Mouse (Mus musculus) heart, adult 18-20 months (tissue): Measurements from ENCODE around the gene Dync1i2. TPM values are rescaled to one million over a fixed set of nuclear protein-coding genes. Genes with fewer than 3 reads are reported as not detected.

Experiments
- DNase-seq, 2 experiments: peaks; one replicate each; pipeline ENCODE4 v3.0.0; 2021 to 2022; ENCODE audit warnings: mixed read lengths in 1 of 2
- total RNA-seq, 2 experiments: library from RNA; stranded (reverse); gene quantifications; 2 replicates each; pipeline ENCODE4 v1.2.3; 2021

The Dync1i2 gene
- total RNA-seq, 2 experiments from 2014 or later = 60.3 to 62.0 TPM

DNA sequence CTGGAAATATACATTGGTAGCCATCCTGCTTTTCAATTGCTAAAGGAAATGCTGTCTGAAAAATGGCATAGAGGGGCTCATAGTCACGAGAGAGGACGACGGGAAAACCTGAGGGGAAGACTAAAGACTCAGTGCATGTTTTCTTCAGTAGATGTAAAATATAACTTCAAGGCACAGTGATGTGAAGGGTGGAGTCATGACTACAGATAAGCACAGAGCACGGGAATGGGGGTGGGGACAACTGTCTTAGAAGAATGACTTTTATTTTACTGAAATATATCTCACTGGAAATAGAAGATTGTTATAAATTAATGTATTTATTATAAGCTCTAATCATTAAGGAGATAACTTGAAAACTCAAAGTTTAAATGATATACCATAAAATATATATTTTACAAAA lies 58.6 kb downstream of the Dync1i2 start:
- DNase-seq = no peak

- DNase-seq = peak; percentile 57 to 68
These were observed 62.6 kb downstream of the Dync1i2 start for GRCm38 (mm10) chr2:71273955-71274679.

DNA sequence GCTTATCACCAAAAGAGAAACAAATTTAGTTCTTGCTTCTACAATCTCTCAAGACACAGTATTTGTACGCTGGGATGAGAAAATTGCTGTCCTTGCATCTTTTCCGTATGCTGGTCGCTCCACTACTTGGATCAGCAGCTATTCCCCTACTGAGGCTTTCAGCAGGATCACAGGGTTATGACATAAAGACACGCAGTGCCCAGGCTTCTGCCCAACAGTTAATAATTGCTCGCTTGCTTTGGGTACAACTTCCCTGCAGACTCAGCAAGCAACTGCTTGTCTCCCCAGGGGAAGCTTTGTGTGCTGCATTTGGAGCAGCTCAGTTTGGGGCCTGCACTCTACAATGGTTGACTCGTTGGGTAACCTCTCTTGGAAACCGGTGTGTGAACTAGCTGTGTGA lies 64.2 kb downstream of the Dync1i2 start:
- DNase-seq = no peak

DNA sequence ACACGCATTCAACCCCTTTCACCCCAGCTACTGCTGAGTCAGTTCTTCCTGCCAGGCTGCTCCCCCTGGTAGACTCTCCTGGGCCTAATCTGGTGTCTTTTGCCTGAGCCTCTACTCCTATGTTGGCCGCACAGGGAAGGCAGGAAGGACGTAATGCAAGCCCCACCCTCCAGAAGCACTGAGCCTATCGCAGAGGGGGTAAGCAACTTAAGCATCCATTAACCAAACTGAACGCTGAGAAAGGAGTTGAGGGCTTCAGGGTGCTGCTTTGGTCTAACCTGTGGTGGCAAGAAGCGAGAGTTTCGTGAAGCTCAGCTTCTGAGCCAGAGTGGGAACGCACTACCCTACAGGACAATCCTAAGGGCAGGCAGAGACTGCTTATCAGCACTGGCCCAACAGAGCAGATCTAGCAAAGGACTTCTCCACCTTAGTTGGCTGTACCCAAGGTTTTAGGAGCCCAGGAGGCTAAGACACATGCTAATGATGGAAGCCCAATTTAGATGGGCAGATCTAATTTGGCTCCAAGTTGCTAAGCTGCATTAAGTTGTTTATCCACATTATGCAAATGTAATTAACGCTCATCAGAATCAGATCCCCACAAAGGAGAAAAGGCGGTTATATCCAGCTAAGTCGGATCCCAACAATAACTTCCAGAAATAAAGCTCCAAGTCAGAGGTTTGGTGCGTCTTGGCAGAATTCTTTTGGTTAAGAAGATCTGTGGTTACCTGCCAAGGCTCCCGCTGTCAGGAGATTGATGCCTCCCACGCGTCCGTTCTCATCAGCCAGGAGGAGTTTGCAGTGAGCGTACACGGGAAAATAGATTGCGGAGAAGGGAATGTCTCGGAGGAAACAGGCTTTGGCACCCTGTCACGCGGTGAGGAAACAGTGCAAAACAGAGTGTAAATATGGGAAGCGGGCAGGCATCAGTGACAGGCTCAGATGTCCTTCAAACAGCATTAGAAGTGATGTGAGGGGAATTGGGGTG lies 67.6 kb downstream of the Dync1i2 start:
- DNase-seq = peak in 1 of 2 experiments; percentile 26

DNA sequence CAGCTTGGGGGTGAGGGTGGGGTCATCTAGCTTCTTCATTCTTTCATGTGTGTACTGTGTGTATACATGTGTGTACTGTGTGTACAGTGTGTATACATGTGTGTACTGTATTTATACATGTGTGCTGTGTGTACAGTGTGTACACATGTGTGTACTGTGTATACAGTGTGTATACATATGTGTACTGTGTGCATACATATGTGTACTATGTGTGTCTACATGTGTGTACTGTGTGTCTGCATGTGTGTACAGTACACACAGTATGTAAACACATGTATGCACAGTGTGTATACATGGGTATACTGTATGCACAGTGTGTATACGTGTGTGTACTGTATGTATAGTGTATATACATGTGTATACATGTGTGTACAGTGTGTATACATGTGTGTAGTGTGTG lies 70.5 kb downstream of the Dync1i2 start:
- DNase-seq = no peak

DNA sequence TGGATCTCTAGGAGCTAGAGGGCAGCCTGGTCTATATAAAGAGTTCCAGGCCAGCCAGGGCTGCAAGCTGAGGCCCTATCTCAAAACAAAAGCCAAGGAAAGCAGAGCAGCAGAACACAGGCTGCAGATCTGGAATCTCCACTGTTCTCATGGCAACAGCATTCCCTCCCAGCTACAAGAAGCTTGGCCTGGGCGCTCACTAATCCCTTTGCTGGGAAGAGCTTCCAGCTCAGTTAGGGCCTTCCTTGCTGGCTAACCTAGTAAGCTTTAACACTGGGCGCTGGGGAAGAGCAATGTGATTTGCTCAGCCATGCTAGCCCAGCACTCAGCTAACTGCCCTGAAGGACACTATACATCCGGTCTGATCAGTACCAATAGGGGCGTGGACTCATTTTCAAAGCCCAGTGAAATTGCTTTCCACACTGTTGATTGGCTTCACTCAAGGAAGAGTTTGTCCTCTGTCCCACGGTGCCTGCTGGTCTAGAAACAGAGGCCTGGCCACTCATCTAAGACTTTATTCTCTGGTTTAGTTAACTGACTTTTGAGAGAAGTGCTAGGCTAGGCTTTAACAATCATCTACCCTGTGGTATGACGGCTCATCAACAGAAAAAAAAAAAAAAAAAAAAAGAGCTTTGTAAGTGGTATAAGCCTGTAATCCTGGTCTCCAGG lies 78.7 kb downstream of the Dync1i2 start:
- DNase-seq = no peak

- no peak for DNase-seq
These were observed 80.1 kb downstream of the Dync1i2 start for GRCm38 (mm10) chr2:71291566-71291965.

DNA sequence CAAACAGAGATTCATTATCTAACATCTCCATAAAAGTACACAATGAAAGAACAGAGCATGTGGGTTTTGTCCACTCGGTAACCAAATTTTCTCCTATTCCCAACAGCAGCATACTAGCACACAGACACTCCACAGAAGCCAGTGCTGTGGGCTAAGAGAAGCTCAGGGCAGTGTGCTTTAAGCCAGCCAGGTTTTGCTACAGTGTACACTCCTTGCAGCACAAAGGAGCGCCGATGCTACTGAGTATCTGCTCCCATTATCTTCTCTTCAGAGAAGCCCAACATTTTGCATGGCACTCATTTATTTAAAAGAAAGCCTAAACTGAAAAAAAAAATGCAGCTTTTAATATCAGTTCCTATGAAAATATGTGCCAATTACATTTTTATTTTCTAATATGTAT lies 82.5 kb downstream of the Dync1i2 start:
- DNase-seq = no peak

DNA sequence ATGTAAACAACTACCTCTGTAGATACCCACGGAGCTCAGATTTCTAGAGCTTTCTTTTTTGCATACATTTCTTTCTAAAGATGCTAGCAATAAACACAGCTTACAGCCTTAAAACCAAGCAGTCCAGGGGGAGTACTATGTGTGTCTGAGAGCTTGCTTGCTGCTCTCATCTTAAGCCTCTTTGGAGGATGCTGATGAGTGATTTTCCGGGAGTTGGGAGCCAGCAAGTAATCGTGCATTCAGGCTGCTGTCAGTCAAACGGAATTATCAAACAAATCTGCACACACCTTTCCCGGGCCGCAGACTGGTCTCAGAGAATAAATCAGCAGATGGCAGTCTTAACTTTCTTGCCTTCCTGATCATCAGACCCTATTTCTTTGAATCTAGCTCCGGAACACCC lies 83.0 kb downstream of the Dync1i2 start:
- no peak for DNase-seq

GRCm38 (mm10) chr2:71295844-71296243 lies 84.3 kb downstream of the Dync1i2 start:
- DNase-seq = no peak

DNA sequence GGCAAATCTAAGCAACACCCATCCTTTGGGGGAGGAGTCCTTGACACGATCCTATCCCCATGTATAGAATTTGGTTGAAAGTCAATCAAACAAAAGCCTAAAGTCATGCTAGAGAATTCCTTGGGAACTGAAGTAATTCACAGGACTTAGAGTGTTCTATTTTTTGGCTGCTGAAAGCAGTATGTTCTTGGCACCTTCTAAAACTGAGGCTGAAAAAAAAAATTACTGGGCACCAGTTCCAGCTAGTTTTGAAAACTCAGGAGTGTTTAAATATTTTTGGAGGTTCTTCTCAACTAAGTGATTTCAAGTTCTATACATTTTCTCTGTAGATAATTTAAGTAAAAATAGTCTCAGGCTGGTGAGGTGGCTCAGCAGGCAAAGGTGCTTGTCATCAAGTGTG lies 86.0 kb downstream of the Dync1i2 start:
- no peak for DNase-seq

DNA sequence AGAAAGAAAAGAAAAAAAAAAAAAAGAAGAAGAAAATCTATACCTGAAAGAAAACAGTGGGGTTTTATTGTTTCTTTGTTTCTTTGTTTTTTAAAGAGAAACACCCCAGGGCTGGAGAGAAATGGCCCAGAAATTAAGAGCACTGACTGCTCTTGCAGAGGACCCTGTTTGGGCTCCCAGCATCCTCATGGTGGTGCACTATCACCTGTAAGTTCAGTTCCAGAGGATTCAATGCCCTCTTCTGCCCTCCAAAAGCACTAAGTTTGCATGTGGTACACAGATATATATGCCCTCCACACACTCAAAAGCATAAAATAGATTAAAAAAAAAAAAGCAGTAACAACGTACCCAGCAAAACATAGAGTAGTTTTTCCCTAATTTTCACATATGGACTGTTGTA lies 87.2 kb downstream of the Dync1i2 start:
- no peak for DNase-seq

- DNase-seq = no peak
These were observed 90.7 kb downstream of the Dync1i2 start for GRCm38 (mm10) chr2:71302156-71302663.

DNA sequence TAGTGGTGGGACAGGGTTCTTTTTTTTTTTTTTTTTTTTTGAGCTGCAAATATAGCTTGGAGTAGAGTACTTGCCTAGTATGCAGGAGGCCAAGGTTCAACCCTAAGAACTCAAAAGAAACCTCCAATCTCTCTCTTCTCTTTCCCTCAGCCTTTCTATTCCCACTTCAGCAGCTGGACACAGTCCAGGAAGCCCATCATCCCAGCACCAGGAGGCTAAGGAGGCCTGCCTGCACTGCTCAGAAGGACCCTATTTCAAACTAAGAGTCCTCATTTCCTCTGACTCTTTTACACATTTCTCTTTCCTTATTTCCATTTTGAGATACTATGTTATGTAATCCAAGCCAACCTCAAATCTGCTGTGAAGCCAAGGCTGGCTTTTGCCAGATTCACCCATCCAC lies 91.7 kb downstream of the Dync1i2 start:
- no peak for DNase-seq

- no peak for DNase-seq
These were observed 93.3 kb downstream of the Dync1i2 start for GRCm38 (mm10) chr2:71304821-71305220.

DNA sequence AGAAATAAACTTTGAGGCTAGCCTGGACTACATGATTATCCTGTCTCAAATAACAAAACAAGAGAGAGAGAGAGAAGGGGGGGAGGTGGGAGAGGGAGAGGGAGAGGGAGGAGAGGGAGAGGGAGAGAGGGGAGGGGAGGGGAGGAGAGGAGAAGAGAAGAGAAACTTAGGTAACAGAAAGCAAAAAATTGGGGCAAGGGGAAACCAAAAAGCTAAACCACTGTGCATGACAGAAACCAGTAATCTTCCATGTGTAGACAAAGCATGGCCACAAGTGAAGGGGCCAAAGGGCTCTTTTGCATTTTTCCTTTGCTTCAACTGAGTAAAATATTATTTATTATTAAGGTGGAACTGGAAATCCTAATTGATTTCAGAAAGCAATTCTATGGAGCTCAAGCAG lies 94.9 kb downstream of the Dync1i2 start:
- no peak for DNase-seq

DNA sequence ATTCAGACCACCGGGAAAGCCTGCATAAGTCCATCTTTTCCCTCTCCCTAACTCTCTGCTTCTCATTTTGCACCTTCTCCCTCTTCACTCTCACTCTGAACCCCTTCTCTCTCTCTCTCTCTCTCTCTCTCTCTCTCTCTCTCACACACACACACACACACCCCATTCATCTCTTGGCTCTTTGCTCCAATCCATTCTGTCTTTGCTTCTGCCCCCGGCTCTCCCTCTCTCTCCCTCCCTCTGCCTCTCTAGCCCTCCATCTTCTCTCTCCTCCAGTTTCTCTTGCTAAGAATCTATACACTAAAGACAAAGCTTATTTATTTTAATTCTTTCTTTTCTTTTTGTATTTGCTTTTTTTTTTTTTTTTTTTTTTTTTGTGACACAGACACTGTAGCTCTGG lies 98.2 kb downstream of the Dync1i2 start:
- no peak for DNase-seq

GRCm38 (mm10) chr2:71312067-71312466 lies 100.6 kb downstream of the Dync1i2 start:
- no peak for DNase-seq
